Mouse (Mus musculus): Measurements from ENCODE around the gene A130010J15Rik. TPM values are rescaled to one million over a fixed set of nuclear protein-coding genes. Genes with fewer than 3 reads are reported as not detected.

The A130010J15Rik gene
- polyA plus RNA-seq, 1 experiment from 2014 or later, result 14.9 TPM

- Histone ChIP-seq H3K4me3 (ENCODE audit: low read depth, low read length) (no peak overlapping the region), H3K36me3 (ENCODE audit: control insufficient read depth, insufficient read depth, low read length) (no peaks in the 10 kb centered on the region), H3K4me1 (ENCODE audit: control insufficient read depth, insufficient read depth, low read length) (peaks cover 7% of the 10 kb centered on the region), H3K27ac (ENCODE audit: low read depth, low read length) (no peak overlapping the region), H3K9ac (ENCODE audit: low read length) (no peak overlapping the region), H3K27me3 (ENCODE audit: control insufficient read depth, insufficient read depth, low read length) (no peaks in the 10 kb centered on the region), H3K9me3 (ENCODE audit: control insufficient read depth, low read length) (no peaks in the 10 kb centered on the region), H3K4me2 (no peak overlapping the region)
- DNase-seq (ENCODE audit: low spot score, missing footprints) (peak; percentile 89), ATAC-seq (ENCODE audit: low FRiP score) (peak; percentile 88)
- WGBS, result 34% methylated on average over 9 of the region's 9 CpGs
Measured at GRCm38 (mm10) chr1:193189151-193189621, 21.3 kb downstream of the A130010J15Rik start.

GRCm38 (mm10) chr1:193189771-193190170, 21.9 kb downstream of the A130010J15Rik start:
- H3K4me3 ChIP-seq (ENCODE audit: low read depth, low read length), result no peak overlapping the region
- H3K36me3 ChIP-seq (ENCODE audit: control insufficient read depth, insufficient read depth, low read length), result no peaks in the 10 kb centered on the region
- peaks cover 7% of the 10 kb centered on the region for H3K4me1 ChIP-seq (ENCODE audit: control insufficient read depth, insufficient read depth, low read length)
- no peak for ATAC-seq (ENCODE audit: low FRiP score)
- no peak overlapping the region for H3K27ac ChIP-seq (ENCODE audit: low read depth, low read length)
- DNase-seq (ENCODE audit: low spot score, missing footprints), result peak; percentile 75
- 62% methylated on average over 3 of the region's 3 CpGs for WGBS
- H3K27me3 ChIP-seq (ENCODE audit: control insufficient read depth, insufficient read depth, low read length), result no peaks in the 10 kb centered on the region
- no peak overlapping the region for H3K4me2 ChIP-seq
- no peak overlapping the region for H3K9ac ChIP-seq (ENCODE audit: low read length)
- H3K9me3 ChIP-seq (ENCODE audit: control insufficient read depth, low read length), result no peaks in the 10 kb centered on the region

- H3K4me3 ChIP-seq (ENCODE audit: low read depth, low read length), result no peak overlapping the region
- H3K4me1 ChIP-seq (ENCODE audit: control insufficient read depth, insufficient read depth, low read length), result peaks cover 7% of the 10 kb centered on the region
- WGBS, result 89% methylated on average over 7 of the region's 7 CpGs
- no peaks in the 10 kb centered on the region for H3K36me3 ChIP-seq (ENCODE audit: control insufficient read depth, insufficient read depth, low read length)
- no peaks in the 10 kb centered on the region for H3K9me3 ChIP-seq (ENCODE audit: control insufficient read depth, low read length)
- no peaks in the 10 kb centered on the region for H3K27me3 ChIP-seq (ENCODE audit: control insufficient read depth, insufficient read depth, low read length)
- no peak for ATAC-seq (ENCODE audit: low FRiP score)
- H3K9ac ChIP-seq (ENCODE audit: low read length), result no peak overlapping the region
- peak; percentile 57 for DNase-seq (ENCODE audit: low spot score, missing footprints)
- H3K4me2 ChIP-seq, result no peak overlapping the region
- H3K27ac ChIP-seq (ENCODE audit: low read depth, low read length), result no peak overlapping the region
Measured at GRCm38 (mm10) chr1:193191675-193192283, 23.9 kb downstream of the A130010J15Rik start.

- H3K4me1 ChIP-seq (ENCODE audit: control insufficient read depth, insufficient read depth, low read length), result no peaks in the 10 kb centered on the region
- peak; percentile 44 for DNase-seq (ENCODE audit: low spot score, missing footprints)
- no peaks in the 10 kb centered on the region for H3K9me3 ChIP-seq (ENCODE audit: control insufficient read depth, low read length)
- no peaks in the 10 kb centered on the region for H3K36me3 ChIP-seq (ENCODE audit: control insufficient read depth, insufficient read depth, low read length)
- H3K27me3 ChIP-seq (ENCODE audit: control insufficient read depth, insufficient read depth, low read length), result no peaks in the 10 kb centered on the region
- H3K9ac ChIP-seq (ENCODE audit: low read length), result no peak overlapping the region
- no peak overlapping the region for H3K27ac ChIP-seq (ENCODE audit: low read depth, low read length)
- 85% methylated on average over 3 of the region's 3 CpGs for WGBS
- H3K4me3 ChIP-seq (ENCODE audit: low read depth, low read length), result no peak overlapping the region
- no peak overlapping the region for H3K4me2 ChIP-seq
- no peak for ATAC-seq (ENCODE audit: low FRiP score)
Measured at GRCm38 (mm10) chr1:193194416-193195140, 26.7 kb downstream of the A130010J15Rik start.

GRCm38 (mm10) chr1:193195169-193195810, 27.4 kb downstream of the A130010J15Rik start:
- Histone ChIP-seq H3K27ac (ENCODE audit: low read depth, low read length) (no peak overlapping the region), H3K27me3 (ENCODE audit: control insufficient read depth, insufficient read depth, low read length) (no peaks in the 10 kb centered on the region), H3K9me3 (ENCODE audit: control insufficient read depth, low read length) (no peaks in the 10 kb centered on the region), H3K4me1 (ENCODE audit: control insufficient read depth, insufficient read depth, low read length) (no peaks in the 10 kb centered on the region), H3K36me3 (ENCODE audit: control insufficient read depth, insufficient read depth, low read length) (no peaks in the 10 kb centered on the region), H3K4me2 (no peak overlapping the region), H3K4me3 (ENCODE audit: low read depth, low read length) (no peak overlapping the region), H3K9ac (ENCODE audit: low read length) (no peak overlapping the region)
- 77% methylated on average over 3 of the region's 3 CpGs for WGBS
- DNase-seq (ENCODE audit: low spot score, missing footprints) (peak; percentile 26), ATAC-seq (ENCODE audit: low FRiP score) (no peak)

GRCm38 (mm10) chr1:193197494-193198205, 29.8 kb downstream of the A130010J15Rik start:
- Histone ChIP-seq H3K4me3 (ENCODE audit: low read depth, low read length) (no peak overlapping the region), H3K36me3 (ENCODE audit: control insufficient read depth, insufficient read depth, low read length) (no peaks in the 10 kb centered on the region), H3K27ac (ENCODE audit: low read depth, low read length) (no peak overlapping the region), H3K4me1 (ENCODE audit: control insufficient read depth, insufficient read depth, low read length) (no peaks in the 10 kb centered on the region), H3K9ac (ENCODE audit: low read length) (no peak overlapping the region), H3K4me2 (no peak overlapping the region), H3K27me3 (ENCODE audit: control insufficient read depth, insufficient read depth, low read length) (no peaks in the 10 kb centered on the region), H3K9me3 (ENCODE audit: control insufficient read depth, low read length) (no peaks in the 10 kb centered on the region)
- no peak for ATAC-seq (ENCODE audit: low FRiP score)
- peak; percentile 17 for DNase-seq (ENCODE audit: low spot score, missing footprints)
- 95% methylated on average over 18 of the region's 18 CpGs for WGBS

- WGBS, result 88% methylated on average over 2 of the region's 2 CpGs
- no peak overlapping the region for H3K27ac ChIP-seq (ENCODE audit: low read depth, low read length)
- DNase-seq (ENCODE audit: low spot score, missing footprints) (peak; percentile 60), ATAC-seq (ENCODE audit: low FRiP score) (no peak)
- H3K9ac ChIP-seq (ENCODE audit: low read length), result no peak overlapping the region
- H3K4me1 ChIP-seq (ENCODE audit: control insufficient read depth, insufficient read depth, low read length), result no peaks in the 10 kb centered on the region
- H3K4me3 ChIP-seq (ENCODE audit: low read depth, low read length), result no peak overlapping the region
- H3K36me3 ChIP-seq (ENCODE audit: control insufficient read depth, insufficient read depth, low read length), result no peaks in the 10 kb centered on the region
- no peaks in the 10 kb centered on the region for H3K27me3 ChIP-seq (ENCODE audit: control insufficient read depth, insufficient read depth, low read length)
- H3K9me3 ChIP-seq (ENCODE audit: control insufficient read depth, low read length), result no peaks in the 10 kb centered on the region
- no peak overlapping the region for H3K4me2 ChIP-seq
Measured at GRCm38 (mm10) chr1:193198312-193198711, 30.5 kb downstream of the A130010J15Rik start.

GRCm38 (mm10) chr1:193200640-193201382, 33.0 kb downstream of the A130010J15Rik start:
- ATAC-seq (ENCODE audit: low FRiP score), result no peak
- Histone ChIP-seq H3K4me1 (ENCODE audit: control insufficient read depth, insufficient read depth, low read length) (no peaks in the 10 kb centered on the region), H3K27me3 (ENCODE audit: control insufficient read depth, insufficient read depth, low read length) (no peaks in the 10 kb centered on the region), H3K9me3 (ENCODE audit: control insufficient read depth, low read length) (no peaks in the 10 kb centered on the region), H3K4me3 (ENCODE audit: low read depth, low read length) (no peak overlapping the region), H3K36me3 (ENCODE audit: control insufficient read depth, insufficient read depth, low read length) (no peaks in the 10 kb centered on the region), H3K4me2 (no peak overlapping the region), H3K9ac (ENCODE audit: low read length) (no peak overlapping the region), H3K27ac (ENCODE audit: low read depth, low read length) (no peak overlapping the region)
- 80% methylated on average over 8 of the region's 8 CpGs for WGBS
- peak; percentile 53 for DNase-seq (ENCODE audit: low spot score, missing footprints)

Measured in midbrain, embryonic 11.5 days (tissue).